Mouse (Mus musculus) gastrocnemius, adult 2 months (tissue): Measurements from ENCODE around the gene Urb1. TPM values are rescaled to one million over a fixed set of nuclear protein-coding genes. Genes with fewer than 3 reads are reported as not detected.
A peak's percentile ranks its signal among the peaks of the same experiment; 100 is the strongest.

Experiments used
- DNase-seq: peaks from one replicate; pipeline ENCODE4 v3.0.0; 2022
- H3K27ac ChIP-seq: fragments of 200-600 bp; 2 replicates; pipeline ENCODE4 v1.8.1; 2022; ENCODE audit warnings: mild to moderate bottlenecking
- H3K4me3 ChIP-seq: fragments of 200-600 bp; 2 replicates; pipeline ENCODE4 v1.8.1; 2022; ENCODE audit warnings: mild to moderate bottlenecking, moderate library complexity
- CTCF ChIP-seq: fragments of 200-600 bp; IDR thresholded peaks from 2 replicates; pipeline ENCODE4 v1.8.1; 2022; ENCODE audit warnings: antibody characterized with exemption, mild to moderate bottlenecking, moderate library complexity
- intact Hi-C: fragments of 180-260 bp; cut with DNase I; formaldehyde crosslinking; loops from one replicate; pipeline ENCODE4 v1.15.1; 2025
- total RNA-seq, 2 experiments: library from RNA; stranded (reverse); gene quantifications; 2 replicates each; pipeline ENCODE4 v1.2.3; 2021

The Urb1 gene
- total RNA-seq, 2 experiments from 2014 or later, result 4.7 to 5.0 TPM

DNA sequence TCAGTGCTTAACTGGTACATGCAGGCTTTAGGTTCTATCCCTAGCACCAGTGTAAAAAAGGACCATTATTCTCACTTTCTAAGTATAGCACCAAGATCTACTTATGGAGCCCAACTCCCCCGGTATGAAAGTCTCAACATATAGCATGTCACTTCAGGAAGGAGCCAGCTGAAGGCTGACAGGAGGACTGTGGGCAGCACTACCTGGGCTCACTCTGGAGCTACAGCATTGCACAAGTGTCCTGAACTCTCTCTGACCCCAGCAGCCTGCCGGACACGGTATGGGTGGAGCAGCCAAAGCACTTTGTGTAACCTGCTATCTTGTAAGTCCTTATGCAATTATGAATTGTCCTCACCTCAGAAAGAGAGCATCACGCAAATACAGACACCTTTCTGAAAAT, 25.0 kb downstream of the Urb1 start:
- DNase-seq, result no peak
- no peak for TF ChIP-seq CTCF
- no peak overlapping the region for H3K27ac ChIP-seq
- intact Hi-C loops, result no loop called here
- no peak overlapping the region for H3K4me3 ChIP-seq

DNA sequence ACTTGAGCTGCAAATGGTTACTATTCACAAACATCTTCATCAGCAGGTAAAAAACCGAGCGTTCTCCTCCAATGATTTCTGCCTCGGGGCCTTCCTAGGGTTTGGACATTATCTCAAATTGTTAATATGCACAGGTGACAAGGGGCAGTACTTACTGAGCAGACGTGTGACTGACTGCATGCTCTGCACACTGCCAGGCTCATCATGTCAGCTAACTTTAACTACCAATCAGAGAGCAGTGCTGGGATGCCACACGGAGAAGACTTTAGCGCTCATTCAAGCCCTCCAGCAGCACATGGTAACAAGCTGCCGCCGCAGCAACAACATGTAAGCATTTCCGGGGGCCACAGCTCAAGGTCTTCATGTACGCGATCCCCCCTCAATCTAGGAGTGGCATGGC, 26.9 kb downstream of the Urb1 start:
- DNase-seq, result no peak
- intact Hi-C loops, result no loop called here
- Histone ChIP-seq H3K4me3 (no peak overlapping the region), H3K27ac (no peak overlapping the region)
- no peak for TF ChIP-seq CTCF

DNA sequence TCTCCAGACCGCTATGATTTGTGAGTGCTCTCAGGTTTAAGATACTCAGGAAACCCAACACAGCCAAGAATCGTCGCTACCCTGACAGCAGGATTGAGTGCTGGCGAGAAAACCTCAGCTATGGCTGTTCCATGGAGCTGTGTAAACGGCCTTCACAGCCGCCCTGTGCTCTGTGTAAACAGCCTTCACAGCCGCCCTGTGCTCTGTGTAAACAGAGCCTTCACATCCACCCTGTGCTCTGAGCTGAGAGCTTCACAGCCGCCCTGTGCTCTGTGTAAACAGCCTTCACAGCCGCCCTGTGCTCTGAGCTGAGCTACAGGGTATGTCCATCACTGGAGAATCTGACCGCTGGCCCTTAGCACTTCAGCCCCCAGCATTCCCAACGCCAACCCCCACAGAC, 30.4 kb downstream of the Urb1 start:
- Histone ChIP-seq H3K27ac (no peak overlapping the region), H3K4me3 (no peak overlapping the region)
- no peak for DNase-seq
- intact Hi-C loops, result no loop called here
- no peak for TF ChIP-seq CTCF

GRCm38 (mm10) chr16:90775946-90776520, 34.2 kb downstream of the Urb1 start:
- Histone ChIP-seq H3K27ac (no peak overlapping the region), H3K4me3 (no peak overlapping the region)
- DNase-seq, result peak; percentile 31
- no peak for TF ChIP-seq CTCF
- intact Hi-C loops, result no loop called here

- TF ChIP-seq CTCF, result no peak
- intact Hi-C loops, result no loop called here
- DNase-seq, result no peak
- no peak overlapping the region for H3K27ac ChIP-seq
- H3K4me3 ChIP-seq, result no peak overlapping the region
Observed at GRCm38 (mm10) chr16:90774646-90775045, 35.6 kb downstream of the Urb1 start.

- H3K4me3 ChIP-seq, result no peak overlapping the region
- TF ChIP-seq CTCF, result no peak
- H3K27ac ChIP-seq, result no peak overlapping the region
- DNase-seq, result no peak
- intact Hi-C loops, result no loop called here
Observed at GRCm38 (mm10) chr16:90774216-90774615, 36.0 kb downstream of the Urb1 start.

GRCm38 (mm10) chr16:90766919-90767454, 43.2 kb downstream of the Urb1 start:
- intact Hi-C loops, result no loop called here
- TF ChIP-seq CTCF, result no peak

DNA sequence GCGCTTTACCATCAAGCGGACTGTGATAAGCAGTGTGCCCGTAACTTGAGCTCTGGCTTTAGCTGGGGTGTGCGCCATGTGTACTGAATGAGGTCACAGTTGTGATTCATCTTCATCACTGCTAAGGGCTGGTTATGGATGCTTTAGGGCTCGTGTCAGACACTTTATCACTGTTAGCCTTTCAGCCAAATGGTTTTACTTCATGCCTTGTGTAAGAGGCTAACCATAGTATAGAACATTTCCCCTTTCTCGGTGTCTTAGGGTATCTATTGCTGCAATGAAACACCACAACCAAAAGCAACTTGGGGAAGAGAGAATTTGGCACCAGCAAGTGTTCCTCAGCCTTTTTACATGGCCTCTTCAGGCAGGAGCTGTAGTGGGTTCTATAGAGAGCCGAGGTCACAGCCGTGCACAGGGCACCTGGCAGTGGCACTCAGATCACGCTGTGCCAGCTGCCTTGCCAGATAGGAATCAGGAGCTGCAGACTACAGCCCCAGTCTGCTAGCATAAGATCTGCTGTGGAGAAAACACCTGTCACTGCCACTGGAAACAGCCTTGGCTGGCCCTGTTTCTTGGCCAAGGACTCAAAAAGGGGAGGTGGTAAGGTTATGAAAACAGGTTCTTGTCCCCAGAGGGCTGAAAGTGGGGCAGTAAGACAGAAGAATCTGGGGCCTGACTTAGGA, 44.9 kb downstream of the Urb1 start:
- TF ChIP-seq CTCF, result no peak
- Histone ChIP-seq H3K4me3 (no peak overlapping the region), H3K27ac (peak overlapping the region; percentile 79)
- intact Hi-C loops, result no loop called here
- DNase-seq, result peak; percentile 76

More at GRCm38 (mm10) chr16:90766919-90767454, 43.2 kb downstream of the Urb1 start:
- no peak overlapping the region for H3K4me3 ChIP-seq
- no peak for DNase-seq
- no peak overlapping the region for H3K27ac ChIP-seq

DNA sequence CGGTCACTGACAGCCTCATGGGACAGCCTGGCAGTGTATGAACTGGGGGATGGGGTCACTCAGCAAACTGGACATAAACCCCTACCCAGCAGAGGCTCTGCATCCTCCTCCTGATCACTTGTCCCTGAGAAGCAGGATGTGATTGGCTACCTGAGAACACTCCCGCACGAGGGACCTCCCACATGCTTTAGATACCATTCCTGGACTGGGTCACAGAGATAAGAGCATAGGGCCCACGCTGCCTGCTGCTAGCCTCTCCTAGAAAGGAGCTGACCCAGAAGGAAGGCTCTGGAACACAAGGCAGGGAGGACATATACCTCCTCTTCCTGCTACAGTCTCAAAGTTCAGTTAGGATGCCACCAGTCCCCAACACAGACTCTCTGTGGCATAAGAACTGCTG, 49.7 kb downstream of the Urb1 start:
- TF ChIP-seq CTCF, result no peak
- no peak for DNase-seq
- Histone ChIP-seq H3K4me3 (no peak overlapping the region), H3K27ac (no peak overlapping the region)
- intact Hi-C loops, result no loop called here

DNA sequence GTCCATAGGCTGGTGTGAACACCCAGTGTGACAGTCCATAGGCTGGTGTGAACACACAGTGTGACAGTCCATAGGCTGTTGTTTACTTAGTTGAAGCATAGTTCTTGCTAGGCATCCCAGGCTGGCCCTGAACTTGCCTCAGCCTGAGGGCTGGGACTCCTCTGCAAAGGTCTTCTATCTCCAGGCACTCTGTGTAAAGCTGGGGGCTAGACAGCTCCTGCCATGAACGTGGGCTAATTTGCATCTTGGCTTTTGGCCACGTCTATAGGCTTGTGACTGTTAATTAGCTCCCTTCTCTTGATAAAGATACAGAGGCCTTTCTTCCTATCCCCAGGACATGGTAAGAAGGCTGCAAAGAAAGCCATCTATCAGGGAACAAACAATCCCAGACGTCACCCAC, 50.9 kb downstream of the Urb1 start:
- no peak overlapping the region for H3K4me3 ChIP-seq
- no peak for TF ChIP-seq CTCF
- intact Hi-C loops, result no loop called here
- DNase-seq, result no peak
- no peak overlapping the region for H3K27ac ChIP-seq

- TF ChIP-seq CTCF, result no peak
- H3K27ac ChIP-seq, result no peak overlapping the region
- intact Hi-C loops, result no loop called here
- DNase-seq, result no peak
- H3K4me3 ChIP-seq, result no peak overlapping the region
Observed at GRCm38 (mm10) chr16:90753386-90753941, 56.7 kb downstream of the Urb1 start.

DNA sequence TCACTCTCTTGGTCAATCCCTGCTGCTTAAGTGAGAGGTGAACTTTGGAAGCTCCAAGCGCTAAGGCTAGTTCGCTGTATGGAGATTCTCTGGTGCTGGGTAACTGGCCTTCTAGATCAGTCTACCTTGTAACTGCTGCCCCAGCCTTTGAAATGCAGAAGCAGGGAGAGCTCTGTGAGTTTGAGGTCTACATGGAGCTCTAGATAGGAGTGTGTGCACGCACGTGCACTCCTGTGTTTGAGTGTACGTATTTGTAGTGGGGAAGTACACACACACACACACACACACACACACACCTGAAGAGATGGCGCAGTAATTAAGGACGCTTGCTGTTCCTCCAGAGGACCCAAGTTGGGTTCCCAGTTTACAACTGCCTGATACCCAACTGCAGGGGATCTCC, 62.0 kb downstream of the Urb1 start:
- H3K27ac ChIP-seq, result no peak overlapping the region

DNA sequence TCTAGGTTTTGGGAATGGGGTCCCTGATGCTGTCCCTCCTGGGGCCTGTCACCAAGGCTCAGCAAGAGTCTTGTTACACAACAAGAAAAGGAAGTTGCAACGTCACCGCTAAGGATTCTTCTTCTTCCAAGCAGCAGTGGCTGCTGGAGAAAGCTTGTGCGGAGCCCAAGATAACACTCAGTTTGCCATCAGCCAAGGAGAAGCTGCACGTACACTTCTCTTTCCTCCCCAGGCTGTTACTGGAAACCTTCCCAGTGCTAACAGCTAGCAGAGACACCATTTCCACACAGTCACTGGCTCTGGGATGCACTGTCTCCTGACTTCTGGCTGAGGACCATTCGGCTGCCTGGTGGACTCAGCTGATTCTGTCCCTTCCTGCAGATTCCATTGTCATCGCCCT, 63.1 kb downstream of the Urb1 start:
- DNase-seq, result no peak
- intact Hi-C loops, result no loop called here
- no peak overlapping the region for H3K27ac ChIP-seq

More for the DNA sequence above, 62.0 kb downstream of the Urb1 start:
- DNase-seq, result no peak
- TF ChIP-seq CTCF, result no peak
- H3K4me3 ChIP-seq, result no peak overlapping the region
- intact Hi-C loops, result no loop called here

More for the DNA sequence above, 63.1 kb downstream of the Urb1 start:
- H3K4me3 ChIP-seq, result no peak overlapping the region
- TF ChIP-seq CTCF, result no peak
